Mouse (Mus musculus) kidney, postnatal 14 days (tissue): ENCODE results near the gene Clca2.
A peak's percentile ranks its signal among the peaks of the same experiment; 100 is the strongest.

Experiments
- DNase-seq: peaks from one replicate; pipeline ENCODE4 v3.0.0; 2022; ENCODE audit warnings: mixed read lengths

The Clca2 gene

DNA sequence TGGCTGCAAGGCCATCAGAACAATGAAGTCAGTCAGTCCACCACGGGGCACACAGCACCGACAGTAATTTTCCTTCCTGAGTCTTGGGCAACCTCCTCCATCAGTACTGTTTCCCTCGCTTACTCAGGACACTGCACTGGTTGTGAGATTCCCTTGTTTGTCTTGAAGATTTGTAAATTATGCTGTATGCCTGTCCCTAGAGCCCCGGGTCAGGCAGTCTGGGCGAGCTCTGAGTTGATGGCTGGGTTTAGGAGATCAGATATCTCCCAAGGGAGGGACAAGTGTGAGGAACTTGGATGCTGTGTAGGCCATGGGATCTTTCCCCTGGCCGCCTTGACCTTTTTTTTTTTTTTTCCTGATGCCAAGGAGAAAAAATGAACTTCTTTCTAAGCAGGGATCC lies at the start of gene Clca2:
Clca2 (minus strand) TSS at position 153 of the 400 bp plus-strand sequence.
- DNase-seq: no peak

DNA sequence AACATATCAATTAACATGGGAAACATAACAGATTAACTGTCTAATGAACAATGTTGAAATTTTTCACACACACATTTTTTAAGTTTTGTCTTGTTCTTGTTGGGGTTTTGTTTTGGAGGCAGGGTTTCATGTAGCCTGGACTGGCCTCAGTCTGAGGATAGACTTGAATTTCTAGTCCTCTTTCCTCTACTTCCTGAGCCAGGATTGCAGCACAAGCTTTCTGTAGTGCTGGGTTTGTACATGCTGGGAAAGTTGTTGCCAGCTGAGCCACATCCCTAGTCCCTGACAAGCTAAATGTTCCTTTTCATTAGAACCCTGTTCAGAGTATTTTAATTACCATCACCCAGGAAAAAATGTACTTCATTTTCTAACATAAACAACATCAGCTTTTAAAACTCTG lies 48.7 kb upstream of the Clca2 start:
- no peak for DNase-seq

DNA sequence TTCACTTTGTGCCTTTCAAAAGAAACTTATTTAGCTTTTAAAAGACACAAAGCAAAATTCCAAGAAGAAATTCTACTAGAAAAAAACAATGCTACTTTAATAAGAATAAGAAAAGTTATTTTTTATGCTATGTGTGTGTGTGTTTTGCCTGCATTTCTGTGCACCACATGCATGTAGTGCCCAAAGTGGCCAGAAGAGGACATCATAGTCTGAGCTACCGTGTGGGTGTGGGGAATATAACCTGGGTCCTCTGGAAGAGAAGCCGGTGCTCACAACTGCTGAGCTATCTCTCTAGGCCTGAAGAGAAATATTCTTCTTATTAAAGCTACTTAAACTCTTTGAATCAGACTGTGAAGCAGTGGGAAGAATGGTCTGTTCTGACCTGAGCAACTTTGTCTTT lies 48.2 kb upstream of the Clca2 start:
- no peak for DNase-seq

DNA sequence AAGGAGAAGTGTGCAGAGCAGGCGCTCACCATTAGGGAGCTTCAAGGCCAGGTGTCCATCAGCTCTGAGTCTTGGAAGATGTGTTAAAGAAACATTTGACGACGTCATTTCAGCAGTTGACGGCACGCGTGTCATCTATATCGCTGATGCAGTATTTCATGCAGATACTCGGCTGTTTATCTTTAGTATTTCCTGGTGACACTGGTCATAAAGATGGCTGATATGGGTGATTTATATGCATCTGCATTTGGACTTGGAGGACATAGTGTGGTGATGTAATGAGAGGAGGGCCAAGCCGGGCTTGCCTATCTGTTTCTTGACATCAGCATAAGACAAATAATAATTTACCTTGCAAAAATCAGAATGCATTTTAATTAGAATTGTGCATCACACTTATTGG lies 47.6 kb upstream of the Clca2 start:
- DNase-seq: no peak

DNA sequence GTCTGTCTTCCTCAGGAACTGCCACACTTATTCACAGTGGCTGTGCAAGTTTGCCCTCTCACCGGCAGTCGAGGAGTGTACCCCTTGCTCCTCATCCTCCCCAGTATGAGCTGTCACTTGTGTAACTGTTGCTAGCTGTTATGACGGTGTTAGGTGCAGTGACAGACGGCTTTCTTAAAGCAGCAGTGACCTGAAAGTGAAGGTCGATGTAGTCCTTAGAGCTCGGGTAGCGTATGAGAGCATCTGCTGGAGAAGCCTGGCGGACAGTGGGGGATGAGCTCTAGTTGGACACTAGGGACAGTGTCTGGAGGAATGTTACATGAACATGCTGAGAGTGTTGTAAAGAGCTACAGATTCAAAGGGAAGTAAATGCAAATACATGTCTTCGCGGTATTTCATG lies 44.6 kb upstream of the Clca2 start:
- DNase-seq: no peak

DNA sequence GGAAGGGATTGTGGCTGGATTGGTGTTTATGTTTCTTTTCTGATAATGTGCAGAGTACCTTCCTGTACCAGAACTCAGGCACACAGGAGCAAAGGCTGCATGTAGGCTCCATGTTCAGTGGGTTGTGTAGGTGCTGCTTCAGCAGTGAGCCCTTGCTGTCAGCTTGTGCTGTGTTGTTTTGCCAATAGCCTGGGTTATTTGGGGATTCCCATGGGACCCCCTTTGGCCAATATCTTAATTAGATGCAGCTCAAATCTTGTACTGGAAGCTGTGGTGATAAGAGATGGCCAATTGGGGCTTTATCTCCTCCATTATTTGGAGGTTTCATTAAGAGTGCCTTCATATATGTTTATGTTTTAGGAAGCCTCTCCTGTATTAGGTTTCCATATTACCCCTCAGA lies 43.7 kb upstream of the Clca2 start:
- DNase-seq: no peak

DNA sequence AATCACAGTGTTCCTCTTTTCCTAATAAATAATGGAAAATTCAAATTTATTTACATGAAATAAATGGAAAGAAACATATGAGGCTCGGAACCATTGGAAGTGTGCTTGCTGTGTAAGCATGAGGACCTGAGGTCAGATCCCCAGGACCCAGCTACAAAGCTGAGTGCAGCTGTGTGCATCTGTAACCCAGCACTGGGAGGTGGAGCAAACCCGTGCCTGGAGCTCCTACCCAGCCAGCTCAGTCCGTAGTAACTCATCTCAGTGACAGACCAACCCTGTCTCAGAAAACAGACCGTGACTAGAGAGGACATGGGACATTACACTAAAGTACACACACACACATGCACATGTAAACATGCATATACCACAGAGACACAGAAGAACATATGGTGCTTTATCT lies 41.0 kb upstream of the Clca2 start:
- DNase-seq: no peak

DNA sequence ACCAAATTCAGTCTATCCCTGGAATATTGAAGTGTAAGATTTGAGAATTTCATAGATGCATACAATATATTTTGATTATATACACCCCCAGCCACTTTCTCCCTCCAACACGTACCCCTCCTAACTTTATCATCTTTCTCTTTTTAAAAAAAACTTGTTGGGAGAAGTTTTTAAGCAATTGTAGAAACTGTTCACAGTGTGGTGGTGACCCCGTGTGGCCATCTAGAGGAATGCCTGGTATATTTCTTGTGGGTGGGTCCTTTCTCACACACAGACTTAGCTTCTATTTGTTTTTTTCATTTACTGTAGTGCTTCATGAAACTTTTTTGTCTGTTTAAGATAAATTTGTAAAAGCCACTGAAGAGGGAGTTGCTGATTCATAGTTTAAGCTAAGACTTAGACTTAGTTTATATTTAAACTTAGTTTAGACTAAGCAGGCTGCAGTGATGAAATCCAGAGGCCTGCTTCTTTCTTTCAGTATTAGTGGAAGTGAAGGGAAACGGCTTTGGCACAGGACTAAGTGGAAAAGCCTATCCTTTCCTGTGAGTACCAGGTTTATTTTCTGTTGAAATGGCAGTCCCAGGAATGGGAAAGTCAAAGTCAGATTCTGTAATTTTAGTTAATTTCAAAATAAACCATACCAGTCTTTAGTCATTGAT lies 32.1 kb upstream of the Clca2 start:
- DNase-seq: peak; percentile 54

DNA sequence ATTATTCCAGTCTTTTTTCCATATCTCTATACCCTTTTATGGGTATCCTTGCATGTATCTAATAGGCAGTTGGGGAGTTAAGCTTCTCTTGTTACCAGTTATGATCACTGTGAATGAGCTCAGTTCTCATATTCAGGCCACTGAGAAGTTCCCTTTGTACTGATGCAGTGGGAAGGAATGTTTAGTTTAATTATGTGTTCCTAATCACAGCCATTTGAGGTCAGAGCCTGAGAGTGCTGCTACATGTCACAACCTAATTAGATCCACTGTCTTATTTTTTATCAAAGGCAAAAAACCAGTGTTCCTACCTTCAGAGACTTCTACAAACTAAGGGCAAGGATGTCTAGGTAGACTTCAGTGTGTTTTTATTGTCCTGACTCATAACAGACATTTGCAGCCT lies 30.1 kb upstream of the Clca2 start:
- no peak for DNase-seq

DNA sequence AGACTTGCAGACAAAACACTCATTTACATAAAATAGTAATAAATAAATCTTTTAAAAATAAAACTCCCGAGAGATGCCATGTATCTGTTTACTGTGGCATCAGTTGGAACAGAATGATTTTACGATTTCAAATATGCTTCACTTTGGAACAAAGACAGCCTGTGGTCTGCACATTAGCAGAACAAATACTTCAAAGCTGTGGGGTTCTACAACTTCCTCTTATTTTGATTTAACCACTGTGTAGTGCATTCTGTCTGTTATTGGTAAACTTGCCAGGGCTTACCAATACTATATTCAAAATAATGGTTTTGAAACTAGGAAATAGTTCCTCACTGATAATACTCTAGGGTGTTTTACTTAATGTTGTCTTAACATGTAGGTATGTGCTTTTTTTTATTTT lies 27.4 kb upstream of the Clca2 start:
- no peak for DNase-seq

DNA sequence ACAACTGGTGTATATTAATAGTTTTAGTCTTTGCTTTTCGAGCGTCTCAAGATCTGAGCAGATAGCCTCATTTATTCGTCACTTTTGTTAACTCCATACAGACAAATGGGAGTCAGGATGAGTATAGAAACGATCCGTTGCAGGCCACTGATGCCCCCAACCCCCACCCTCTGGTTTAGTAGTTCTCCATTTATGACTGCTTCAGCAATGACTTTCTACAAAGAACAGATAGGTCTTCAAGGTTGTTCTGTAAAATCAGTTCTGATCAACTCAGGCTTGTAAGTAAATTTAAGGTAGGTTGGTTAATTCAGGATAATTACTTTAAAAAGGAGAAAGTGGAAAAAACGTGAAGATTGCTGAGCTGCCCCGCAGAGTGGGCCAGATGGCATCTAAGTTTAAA lies 20.2 kb upstream of the Clca2 start:
- no peak for DNase-seq

DNA sequence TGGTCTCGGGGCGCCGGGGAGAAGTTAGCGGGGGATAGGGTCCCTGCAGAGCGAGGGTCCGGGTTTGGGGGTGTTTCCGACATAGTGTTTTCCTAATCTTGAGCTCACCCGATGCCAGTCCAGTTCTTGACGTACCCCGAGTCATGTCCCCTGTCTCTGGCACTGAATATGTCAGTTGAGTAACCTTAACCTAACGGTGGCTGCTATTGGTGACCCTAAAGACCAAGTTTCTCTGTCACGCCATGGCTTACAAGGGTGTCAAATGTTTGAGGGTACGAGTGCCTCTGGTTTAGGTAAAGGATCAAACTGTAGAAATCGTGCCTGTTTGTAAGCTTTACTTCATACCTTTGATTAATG lies 19.7 kb upstream of the Clca2 start:
- no peak for DNase-seq

DNA sequence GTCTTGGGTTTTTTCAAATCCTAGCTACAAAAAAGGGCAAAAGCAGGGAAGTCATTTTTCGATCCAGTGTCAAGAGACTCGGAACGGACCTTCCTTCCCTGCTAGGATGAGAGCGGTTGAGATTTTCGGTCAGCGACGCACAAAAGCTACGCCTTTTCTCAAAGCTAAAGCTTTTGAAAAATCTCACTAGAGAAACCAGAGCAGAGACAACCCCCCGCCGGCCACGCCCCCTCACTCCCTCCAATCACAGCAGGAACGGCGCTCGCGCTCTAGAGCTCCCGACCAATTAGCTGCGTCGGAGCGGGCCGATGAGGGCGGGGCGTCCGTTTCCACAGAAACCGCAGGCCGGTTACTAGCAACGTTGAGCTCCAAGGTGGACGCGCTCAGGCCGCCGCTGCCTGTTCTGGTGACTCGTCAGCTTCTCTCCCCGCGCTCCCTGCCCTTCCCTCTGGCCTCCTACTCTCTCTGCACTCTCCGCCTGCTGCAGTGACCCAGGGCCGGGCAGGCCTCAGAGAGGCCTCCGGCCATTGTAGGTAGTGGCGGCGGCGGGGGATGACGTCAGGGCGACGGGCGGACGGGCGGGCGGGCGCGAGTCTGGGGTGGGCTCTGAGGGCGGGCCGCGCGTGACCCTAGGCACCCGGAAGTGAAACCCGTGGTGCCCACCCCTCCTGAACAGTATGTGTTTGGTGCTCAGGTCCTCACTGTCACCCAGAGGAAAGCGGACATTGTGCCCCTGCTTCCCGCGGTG lies 19.2 kb upstream of the Clca2 start, which contains the start of gene Odf2l:
Odf2l (plus strand) TSS at position 335 of the 748 bp plus-strand sequence.
- peak; percentile 98 for DNase-seq

DNA sequence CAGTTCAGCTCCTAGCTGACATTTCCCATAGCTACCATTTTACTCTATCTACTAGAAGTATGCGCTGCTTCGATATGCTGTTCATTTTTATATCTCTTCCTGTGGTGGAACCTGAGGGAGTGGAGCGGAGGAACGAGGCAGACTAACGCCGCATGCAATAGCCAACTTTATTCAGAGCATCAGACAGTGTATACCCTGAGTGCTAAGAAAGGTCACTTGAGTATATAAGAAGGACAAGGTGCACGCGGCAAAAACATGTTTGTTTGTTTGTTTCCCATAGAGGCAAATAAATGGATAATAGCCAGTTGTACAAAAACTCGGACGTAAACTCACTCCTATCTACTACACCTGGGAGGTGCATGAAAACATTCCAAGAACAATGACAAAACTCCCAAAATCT lies 18.4 kb upstream of the Clca2 start:
- DNase-seq: no peak

DNA sequence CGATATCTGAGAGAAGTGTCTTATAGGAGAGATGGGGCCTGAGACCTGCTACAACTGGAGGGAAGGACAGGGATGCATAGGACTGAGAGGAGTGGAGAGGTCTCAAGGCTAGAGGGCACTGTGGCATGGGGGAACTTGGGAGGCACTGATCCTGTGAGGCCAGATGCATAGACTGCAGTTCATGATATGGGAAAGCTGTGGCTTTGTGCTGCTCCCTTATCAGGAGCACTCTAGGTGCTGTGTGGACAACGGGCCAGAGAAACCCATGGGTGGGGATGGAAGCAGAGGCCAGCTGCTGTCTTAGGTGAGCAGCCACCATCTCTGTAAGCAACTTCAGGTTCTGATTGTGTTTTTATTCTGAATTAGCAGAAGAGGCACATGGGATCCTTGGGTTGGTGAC lies 15.9 kb upstream of the Clca2 start:
- DNase-seq: no peak

DNA sequence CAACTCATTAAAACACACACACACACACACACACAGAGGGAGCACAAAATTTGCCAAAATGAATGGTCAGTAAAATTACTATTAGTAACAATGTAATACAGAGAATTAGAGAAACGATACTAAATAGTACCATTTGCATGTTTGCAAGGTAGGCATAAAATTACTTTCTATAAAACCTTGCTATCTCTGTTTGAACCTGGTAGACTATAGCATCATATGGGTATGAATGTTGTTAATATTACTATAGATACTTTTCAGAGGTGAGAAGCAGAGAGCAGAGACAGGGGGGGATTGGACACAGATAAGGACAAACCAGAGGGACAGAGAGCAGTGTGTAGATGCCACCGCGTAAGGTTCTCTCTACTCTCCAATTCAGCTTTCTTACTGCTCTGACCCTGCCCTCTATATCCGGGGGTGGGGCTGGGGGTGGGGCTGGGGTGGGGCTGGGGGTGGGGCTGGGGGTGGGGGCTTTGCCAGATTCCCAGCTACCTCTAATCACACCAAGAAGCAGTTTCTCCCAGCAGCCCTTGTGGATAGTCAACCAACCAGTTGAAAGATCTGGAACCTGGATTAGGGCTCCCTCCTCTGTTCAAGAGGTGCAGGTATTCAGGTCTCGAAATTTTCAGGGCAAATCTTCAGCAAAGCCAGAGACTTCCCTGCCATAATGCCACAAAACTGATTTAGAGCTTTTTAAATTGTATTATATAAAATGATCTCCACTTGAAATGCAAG lies 6.7 kb upstream of the Clca2 start:
- DNase-seq: no peak

DNA sequence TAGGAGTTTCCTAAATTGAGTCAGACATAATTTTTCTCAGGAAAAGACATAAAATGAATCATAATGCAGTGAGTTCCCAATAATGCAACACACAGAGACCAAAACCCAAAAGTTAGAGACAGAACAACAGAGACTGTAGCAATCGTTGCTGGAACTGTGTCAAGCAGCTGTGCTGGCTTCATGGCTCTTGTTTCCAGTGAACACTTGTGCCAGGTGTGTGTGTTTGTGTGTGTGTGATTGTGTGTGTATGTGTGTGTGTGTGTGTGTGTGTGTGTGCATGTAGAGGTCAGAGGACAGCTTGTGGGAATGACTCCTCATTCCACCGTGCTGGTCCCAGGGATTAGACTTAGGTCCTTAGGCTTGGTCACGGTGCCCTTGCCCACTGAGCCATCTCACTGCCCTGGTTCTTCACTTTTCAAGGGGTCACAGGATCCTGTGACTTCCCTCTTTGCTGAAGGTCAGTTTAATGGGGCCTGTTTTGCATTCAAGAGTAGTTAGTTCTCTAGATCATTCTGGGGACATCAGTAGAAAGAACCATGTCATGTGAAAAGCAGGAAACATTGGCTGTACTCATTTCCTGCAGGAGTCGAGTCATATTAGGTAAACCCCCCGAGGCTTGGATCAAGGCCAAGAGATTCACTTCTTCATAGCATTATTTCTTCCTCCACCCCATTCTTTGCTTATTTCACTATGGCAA lies 6.0 kb upstream of the Clca2 start:
- no peak for DNase-seq

DNA sequence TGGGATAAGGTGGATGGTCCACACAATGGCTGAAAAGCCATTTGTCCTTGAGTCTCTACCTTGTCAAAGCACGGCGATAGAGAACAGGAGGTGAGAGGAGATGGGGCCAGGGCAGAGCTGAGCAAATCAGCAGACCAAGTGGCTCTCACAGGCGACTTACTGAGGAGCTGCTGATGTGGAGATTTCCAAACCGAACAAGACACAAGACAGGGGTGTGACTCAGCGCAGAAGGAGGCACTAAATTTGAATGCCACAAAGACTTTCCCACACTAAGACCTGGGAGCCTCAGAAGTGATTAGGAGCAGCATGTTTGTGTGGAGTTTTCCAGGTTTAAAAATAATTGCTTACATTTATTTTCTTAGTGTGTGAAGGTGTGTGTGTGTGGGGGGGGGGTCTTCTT lies 4.5 kb upstream of the Clca2 start:
- no peak for DNase-seq

DNA sequence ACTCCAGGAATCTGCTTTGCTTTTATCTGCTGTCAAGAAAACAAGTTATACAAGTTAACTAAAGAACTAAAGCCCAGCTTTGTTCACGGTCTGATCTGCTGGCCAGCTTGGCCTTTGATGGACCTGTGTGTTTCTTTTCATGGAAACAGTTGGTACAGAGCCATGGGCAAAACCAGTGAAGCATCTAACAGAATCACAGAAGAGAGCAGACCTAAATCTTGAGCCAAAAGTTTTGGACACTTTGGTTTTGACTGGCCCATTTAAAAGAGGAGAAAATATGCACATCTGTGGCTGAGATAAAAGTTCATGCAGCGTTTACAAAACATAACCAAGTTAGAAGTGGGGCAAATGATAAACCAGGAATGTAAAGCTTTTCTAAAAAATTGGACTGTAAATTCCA lies 4.1 kb upstream of the Clca2 start:
- DNase-seq: no peak

DNA sequence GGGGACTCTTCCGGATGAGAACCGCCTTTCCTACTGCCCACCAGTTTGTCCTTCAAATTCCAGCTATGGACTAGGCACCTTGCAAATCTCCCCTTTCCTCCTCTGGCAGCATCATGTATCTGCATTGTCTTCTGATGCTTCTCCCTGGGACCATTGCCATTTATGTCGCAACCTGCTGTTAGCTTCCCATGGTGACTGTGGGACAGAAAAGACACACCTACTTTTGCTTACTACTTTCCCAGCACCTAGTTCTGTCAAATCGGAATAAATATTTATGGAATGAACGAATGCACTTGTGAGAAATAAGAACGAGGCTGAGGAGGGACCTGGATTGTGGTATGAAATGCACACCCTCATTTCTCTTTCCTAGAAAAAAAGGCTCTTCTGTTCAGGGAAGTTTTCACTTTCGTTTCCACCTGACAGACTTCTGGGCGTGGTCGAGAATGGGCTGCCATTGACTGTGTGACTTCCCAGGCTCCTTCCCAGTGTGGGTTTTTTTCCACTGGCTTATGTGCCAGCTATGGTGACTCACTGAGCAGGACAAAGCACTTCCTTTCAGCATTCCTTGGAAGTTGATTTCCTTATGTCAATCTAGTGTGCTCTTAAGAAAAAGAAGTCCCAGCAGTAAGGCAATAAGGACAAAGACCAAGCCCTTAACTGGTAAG lies 2.8 kb upstream of the Clca2 start:
- peak; percentile 75 for DNase-seq

DNA sequence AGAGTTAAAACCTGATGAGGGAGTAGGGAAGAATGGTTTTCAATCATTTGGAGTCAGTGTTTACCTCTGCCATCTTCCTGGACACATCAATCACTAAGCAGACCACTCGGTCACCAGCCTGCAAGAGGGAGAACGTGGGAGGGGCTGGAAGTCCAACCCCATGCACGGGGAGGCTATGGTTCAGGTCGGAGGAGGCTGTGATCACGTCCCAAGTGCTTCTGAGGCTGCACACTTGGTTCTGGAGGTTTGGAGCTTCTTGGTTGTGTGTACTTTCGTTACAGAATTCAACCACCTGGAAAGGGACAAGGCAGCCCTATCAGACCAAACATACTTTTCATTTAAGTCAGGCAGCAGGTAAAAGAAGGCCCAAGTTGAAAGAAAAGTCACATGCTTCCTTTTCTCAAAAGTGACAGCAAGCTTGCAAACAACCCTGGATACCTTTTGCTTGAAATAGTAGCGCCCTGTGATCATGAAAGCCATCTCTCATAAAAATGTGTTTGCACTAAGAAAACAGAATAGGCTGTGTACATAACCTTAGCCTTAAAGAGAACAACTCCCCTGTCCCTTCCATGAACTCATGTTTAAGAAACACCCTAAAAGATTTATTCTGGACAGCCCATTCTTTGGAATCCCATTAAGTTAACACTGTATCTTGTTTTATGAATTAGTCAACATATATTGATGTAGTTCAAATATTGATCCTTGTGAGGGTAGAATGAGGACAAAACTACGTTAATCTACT lies 11.2 kb downstream of the Clca2 start:
- DNase-seq: no peak

DNA sequence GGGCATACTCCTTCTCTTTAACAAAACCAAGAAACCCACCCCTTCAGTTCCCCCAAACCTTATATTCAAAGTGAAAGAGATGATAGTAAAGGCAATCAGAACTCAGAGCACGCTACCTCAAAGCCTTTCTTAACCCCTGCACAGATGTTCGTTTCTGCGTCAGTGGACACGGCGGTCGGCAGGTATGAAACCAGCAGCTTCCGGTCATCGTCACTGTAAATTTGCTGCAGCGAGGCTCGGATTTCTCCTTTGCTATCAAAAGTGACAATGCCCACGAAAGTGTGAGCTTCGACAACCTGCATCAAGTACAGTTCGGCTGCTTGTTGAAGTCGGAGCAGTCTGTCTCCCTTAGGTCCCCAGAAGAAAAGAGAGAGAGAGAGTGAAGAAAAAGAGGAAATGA lies 13.1 kb downstream of the Clca2 start:
- DNase-seq: no peak
